Mouse (Mus musculus) ZHBTc4 (cell line): Measurements from ENCODE around the gene Neurl1a.
A peak's percentile ranks its signal among the peaks of the same experiment; 100 is the strongest.

Experiments used
- DNase-seq: peaks from one replicate; pipeline ENCODE4 v3.0.0-alpha.2; 2011; ENCODE audit warnings: low read depth, low spot score

The Neurl1a gene

DNA sequence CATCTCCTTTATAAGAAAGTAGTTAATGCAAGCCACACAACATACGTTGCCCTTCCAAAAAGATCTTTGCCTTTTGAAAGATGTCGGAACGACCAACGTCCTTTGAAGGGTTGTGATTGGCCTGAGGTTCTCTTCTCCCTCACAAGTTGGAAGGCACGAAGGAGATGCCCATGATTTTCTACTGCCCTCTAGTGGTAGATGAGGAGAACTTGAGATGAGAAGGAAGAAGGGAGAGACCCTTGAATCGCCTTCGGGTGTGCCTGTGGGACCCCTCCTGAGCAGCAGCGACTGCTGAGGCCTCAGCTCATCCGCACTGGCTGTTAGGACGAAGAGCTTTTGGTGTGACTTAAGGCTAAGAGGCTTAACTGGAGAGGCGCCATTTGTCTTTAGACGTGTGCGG is 10.4 kb upstream of the Neurl1a start:
- peak; percentile 87 for DNase-seq

- peak; percentile 89 for DNase-seq
These were observed 9.7 kb upstream of the Neurl1a start for GRCm38 (mm10) chr19:47168793-47169412.

- peak; percentile 60 for DNase-seq
These were observed 4.1 kb upstream of the Neurl1a start for GRCm38 (mm10) chr19:47174515-47174914.

- no peak for DNase-seq
These were observed 3.1 kb upstream of the Neurl1a start for GRCm38 (mm10) chr19:47175472-47175871.

- no peak for DNase-seq
These were observed 1.6 kb upstream of the Neurl1a start for GRCm38 (mm10) chr19:47176916-47177505.

GRCm38 (mm10) chr19:47178001-47178400 is 619 bp upstream of the Neurl1a start:
- peak; percentile 91 for DNase-seq

- peak; percentile 77 for DNase-seq
These were observed 721 bp downstream of the Neurl1a start for GRCm38 (mm10) chr19:47179272-47179809.

GRCm38 (mm10) chr19:47180011-47180410 is 1.4 kb downstream of the Neurl1a start:
- no peak for DNase-seq

DNA sequence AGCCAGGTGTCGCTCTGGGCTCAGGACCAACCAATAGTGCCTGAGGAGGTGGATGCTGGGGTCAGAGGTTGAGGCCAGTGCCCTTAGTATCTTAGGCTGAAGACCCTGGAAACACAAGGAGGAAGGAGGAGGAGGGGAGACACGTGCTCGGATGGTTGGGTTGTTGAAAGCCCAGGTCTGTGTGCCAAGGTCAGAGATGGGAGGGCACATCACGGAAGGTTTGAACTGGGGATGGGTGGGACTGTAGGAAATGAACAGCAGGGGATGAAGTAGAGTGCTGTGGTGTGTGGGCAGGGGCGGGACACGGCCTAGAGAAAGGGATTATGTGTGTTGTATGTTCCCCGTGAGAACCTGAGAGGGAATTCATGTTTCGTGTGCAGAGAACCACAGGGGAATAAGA is 5.6 kb downstream of the Neurl1a start:
- DNase-seq = peak; percentile 52

DNA sequence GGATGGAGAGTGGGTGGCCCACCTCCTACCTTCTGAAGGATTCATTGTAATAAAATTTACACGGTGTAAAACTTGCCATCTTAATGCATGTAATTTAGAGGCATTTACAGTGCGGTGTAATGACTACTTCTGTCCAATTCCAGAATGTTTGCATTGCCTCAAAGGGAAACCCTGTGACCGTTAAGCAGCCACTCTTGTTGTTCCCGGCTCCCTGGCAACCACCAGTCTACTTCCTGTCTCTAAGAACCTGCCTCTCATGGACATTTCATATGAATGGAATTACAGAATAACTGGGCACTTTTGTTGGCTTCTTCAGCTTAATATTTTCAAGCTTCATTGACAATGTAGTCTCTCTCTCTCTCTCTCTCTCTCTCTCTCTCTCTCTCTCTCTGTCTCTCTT is 6.1 kb downstream of the Neurl1a start:
- DNase-seq = no peak

DNA sequence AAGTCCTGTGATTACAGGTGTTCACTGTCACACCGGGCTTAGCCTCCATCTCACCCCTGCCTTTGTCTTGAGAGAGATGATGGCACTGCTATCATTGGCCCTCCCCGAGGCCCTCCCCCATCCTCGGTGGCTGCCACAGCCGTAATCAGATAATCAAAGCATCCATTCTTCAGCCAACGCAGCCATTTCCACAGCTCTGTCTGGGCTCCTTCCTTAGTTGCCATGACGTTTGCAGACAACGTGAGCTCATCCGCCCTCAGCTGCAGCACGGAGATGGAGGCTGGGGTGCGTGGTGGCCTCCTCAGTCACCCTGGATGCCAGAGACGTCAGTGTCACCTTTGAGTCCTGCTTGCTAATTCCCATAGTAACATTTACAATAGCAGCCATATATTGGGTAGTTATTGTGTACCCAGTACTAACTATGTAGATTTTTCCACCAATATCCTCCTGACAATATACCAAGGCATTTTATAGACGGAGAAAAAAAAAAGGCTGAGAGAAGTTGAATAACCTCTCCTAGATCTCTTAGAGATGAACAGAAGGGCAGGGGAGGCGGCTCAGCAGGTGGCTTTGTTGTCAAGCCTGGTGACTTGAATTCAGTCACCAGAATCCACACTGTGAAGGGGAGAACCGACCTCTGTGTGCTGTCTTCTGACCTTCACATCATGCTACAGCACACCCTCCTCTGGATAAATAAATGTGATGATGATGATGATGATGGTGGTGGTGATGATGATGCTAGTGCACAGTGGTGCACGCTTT is 8.1 kb downstream of the Neurl1a start:
- DNase-seq = peak; percentile 30

DNA sequence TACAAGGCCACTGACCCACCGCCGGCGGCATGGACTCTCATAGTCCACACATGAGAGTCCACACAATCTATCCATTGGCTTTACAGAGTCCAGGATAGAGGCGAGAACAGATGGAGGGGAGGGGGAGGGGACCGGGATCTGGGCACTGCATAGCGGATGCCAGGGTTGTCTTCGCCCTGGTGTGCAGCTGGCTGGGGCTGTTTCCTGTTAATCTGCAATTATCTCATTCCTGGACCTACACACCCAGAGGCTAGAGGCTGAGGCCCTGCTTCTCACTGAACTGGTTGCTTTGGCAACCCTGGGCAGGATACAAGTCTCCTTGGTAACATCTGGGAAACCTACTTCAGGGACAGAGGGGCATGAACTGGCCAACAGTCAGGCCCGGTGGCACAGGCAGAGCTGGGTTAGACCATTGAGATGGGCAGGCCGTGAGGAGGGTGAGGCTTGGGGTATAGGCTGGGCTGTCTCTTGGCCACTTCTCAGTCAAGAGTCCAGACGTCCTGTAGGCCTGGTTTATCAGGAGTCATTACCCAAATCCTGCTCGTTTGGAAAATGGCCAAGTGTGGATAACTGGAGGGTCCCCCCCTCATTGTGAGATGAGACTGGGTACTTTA is 10.0 kb downstream of the Neurl1a start:
- DNase-seq = no peak

- no peak for DNase-seq
These were observed 13.5 kb downstream of the Neurl1a start for GRCm38 (mm10) chr19:47192158-47192557.

DNA sequence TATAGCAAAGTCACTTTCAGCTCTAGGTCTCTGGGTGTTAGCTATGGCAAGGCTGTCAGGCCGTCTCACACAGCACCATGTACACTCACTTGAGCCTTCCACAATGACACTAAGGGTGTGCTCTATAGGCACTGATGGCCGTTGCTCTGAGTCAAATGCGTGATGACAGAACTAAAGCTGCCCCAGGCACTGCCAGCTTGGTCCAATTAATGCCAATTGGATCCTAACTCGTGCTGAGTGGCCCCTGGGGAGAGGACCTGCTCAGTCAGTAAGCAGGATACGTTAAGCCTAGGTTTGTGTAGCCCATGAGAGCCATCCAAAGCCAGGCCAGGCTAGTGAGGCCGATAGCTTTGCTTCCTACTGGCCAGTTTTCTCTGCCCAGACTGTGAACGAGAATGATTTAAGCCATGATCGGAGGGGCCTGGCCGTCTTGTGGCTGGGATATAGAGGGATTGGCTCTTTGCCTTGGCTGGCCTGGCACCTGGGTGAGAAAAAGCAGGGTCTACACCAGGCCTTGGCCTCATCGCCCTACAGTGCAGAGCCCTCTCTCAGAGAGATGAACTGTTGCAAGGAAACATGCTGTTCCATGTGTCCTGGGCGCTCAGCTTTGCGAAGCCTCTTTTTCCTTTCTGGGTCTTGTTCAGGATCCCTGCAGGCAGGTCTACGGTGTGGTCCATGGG is 20.2 kb downstream of the Neurl1a start:
- DNase-seq = no peak

GRCm38 (mm10) chr19:47201972-47202371 is 23.4 kb downstream of the Neurl1a start:
- no peak for DNase-seq

- DNase-seq = no peak
These were observed 23.8 kb downstream of the Neurl1a start for GRCm38 (mm10) chr19:47202429-47202828.

DNA sequence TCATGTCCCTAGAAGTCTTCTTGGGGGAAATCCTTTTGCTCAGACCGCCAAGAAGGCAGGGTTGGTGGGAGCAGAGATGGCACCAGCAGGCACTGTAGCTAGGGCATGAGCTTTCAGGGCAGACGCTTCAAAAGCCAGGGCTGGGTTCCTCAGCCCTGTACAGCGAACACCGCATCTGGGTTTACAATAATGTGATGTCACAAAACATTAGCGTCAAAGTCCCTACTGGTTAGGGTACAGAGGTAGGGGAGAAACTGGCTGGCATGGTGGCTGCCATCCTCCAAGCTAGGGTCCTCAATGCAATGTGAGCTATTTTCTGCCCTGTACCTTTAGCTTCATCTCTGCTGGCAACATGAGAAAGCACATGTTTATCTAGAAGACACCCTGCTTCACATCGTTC is 24.4 kb downstream of the Neurl1a start:
- no peak for DNase-seq

GRCm38 (mm10) chr19:47204653-47205052 is 26.0 kb downstream of the Neurl1a start:
- no peak for DNase-seq

- no peak for DNase-seq
These were observed 27.5 kb downstream of the Neurl1a start for GRCm38 (mm10) chr19:47206126-47206525.

DNA sequence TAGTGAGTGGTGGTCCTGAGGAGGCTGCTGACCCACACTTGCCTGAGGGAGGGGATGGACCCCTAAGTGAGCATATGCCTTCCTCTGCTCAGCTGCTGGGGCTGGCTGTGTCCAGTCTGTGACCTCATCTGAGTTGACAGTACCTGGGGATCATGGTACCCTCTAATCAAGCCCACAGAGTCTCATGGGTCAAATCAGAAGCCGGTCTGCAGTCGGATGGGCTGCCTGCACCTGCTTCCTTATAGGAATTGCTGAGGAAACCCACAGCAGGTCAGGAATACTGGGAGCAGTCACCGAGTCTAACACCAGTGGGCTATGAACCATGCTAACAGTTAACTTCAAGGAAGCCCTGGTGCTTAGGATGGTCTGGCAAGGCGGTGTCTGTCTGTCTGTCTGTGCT is 31.8 kb downstream of the Neurl1a start:
- DNase-seq = no peak

GRCm38 (mm10) chr19:47211609-47212312 is 33.1 kb downstream of the Neurl1a start:
- DNase-seq = no peak
